In the genomic region with DNA sequence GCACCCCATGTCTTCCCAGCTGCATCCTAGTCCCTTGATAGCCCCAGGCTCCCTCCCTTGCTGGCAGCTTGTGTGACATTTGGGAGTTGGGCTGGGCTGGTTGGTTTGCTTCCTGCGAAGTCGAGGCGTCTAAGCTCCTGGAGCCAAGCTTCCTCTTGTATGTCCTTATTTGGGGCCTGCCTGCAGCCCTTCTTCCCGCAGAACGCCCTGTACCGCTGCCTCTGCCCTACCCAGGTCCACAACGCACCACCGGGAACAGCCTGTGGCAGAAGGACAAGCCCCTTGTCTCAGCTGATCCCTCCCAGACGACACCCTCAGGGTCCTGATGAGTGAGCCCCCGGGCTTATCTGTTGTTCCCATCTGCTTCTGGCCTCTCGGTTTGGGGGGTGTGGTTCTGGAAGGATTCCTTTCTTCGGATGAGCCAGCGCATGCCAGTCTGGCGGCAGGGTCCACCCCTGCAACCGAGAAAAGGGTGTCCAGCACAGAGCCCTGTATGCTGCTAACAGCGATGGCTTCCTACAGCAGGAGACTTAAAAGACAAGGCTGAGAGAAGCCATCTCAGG, we compare ENCODE assay signal across 9 mouse cellular contexts. TPM values are rescaled to one million over a fixed set of nuclear protein-coding genes. Genes with fewer than 3 reads are reported as not detected.
DNase-seq lines count a peak whose midpoint lies in the region; ATAC-seq and TF ChIP-seq lines count a peak whose summit lies in the region.
"Had no signal": no experiment of that assay in that cellular context is flagged by ENCODE, and none has a peak within 500 bp of the region (broad histone marks: within the 10 kb centered on the region; RNA-seq: fewer than 3 reads in every experiment).

No protein-coding gene starts in this region.

- 0 out of 2 replicates have a peak overlapping the region, but pooled peaks have one; percentile 9 for H3K9ac ChIP-seq in hindbrain, postnatal 0 days (replicated peaks; ENCODE audit: low read length)
- peak overlapping the region; percentile 36 for H3K9ac ChIP-seq in lung, embryonic 14.5 days

- no peak overlapping the region for H3K4me2 ChIP-seq in hindbrain, postnatal 0 days (ENCODE audit: low read depth, low read length)
- peak overlapping the region; percentile 51 for H3K4me2 ChIP-seq in lung, embryonic 14.5 days

- no peaks in the 10 kb centered on the region for H3K9me3 ChIP-seq in hindbrain, postnatal 0 days (ENCODE audit: low read length)
- H3K9me3 ChIP-seq in lung, embryonic 14.5 days (ENCODE audit: low read depth, low read length), result no peaks in the 10 kb centered on the region

- H3K27me3 ChIP-seq in cerebellum, adult 2 months (ENCODE audit: control insufficient read depth, insufficient read depth, low read length), result no peaks in the 10 kb centered on the region
- no peaks in the 10 kb centered on the region for H3K27me3 ChIP-seq in hindbrain, postnatal 0 days (ENCODE audit: insufficient read depth, low read length)
- H3K27me3 ChIP-seq in lung, embryonic 14.5 days (ENCODE audit: insufficient read depth, low read length), result no peaks in the 10 kb centered on the region

- H3K4me1 ChIP-seq in cerebellum, adult 2 months (ENCODE audit: control insufficient read depth, insufficient read depth, low read length), result no peaks in the 10 kb centered on the region
- H3K4me1 ChIP-seq in hindbrain, postnatal 0 days (ENCODE audit: insufficient read depth, low read length), result 0 out of 2 replicates have a peak, but pooled peaks cover 8% of the 10 kb centered on the region
- peaks cover 21% of the 10 kb centered on the region for H3K4me1 ChIP-seq in lung, embryonic 14.5 days (ENCODE audit: insufficient read depth)

- DNase-seq in cerebellum, adult 2 months, result no peak
- no peak for DNase-seq in cerebellum, postnatal 25 days
- peak; percentile 62 for DNase-seq in urinary bladder, postnatal 14 days (ENCODE audit: low spot score)
- no peak for DNase-seq in urinary bladder, postnatal 10 days (ENCODE audit: low spot score)
- no peak for DNase-seq in hindbrain, postnatal 0 days (ENCODE audit: low spot score)
- DNase-seq in lung, embryonic 14.5 days, result peak; percentile 77
- DNase-seq in layer of hippocampus, postnatal 10 days (ENCODE audit: low spot score in 2 of 2), result no peak
- no peak for DNase-seq in natural killer cell, adult 2 months (ENCODE audit: low spot score in 2 of 2)

- no peak for TF ChIP-seq POLR2A in cerebellum, adult 2 months (IDR thresholded peaks at IDR 0.05; ENCODE audit: borderline replicate concordance, insufficient read depth, low read length)

- no peaks in the 10 kb centered on the region for H3K36me3 ChIP-seq in hindbrain, postnatal 0 days (ENCODE audit: insufficient read depth, low read length)
- H3K36me3 ChIP-seq in lung, embryonic 14.5 days (ENCODE audit: insufficient read depth), result no peaks in the 10 kb centered on the region

- 12% methylated on average over 16 of the region's 16 CpGs for WGBS in cerebellum, adult 2 months
- 19% methylated on average over 16 of the region's 16 CpGs for WGBS in hindbrain, postnatal 0 days
- 7% methylated on average over 16 of the region's 16 CpGs for WGBS in lung, embryonic 14.5 days

- peak; percentile 43; the same call in 1 of the 2 replicates for ATAC-seq in hindbrain, postnatal 0 days
- ATAC-seq in lung, embryonic 14.5 days (ENCODE audit: insufficient read depth), result peak; percentile 78

- H3K4me3 ChIP-seq in cerebellum, adult 2 months (replicated peaks; ENCODE audit: insufficient read depth, low read depth, low read length), result no peak overlapping the region
- no peak overlapping the region for H3K4me3 ChIP-seq in hindbrain, postnatal 0 days (ENCODE audit: low read length)
- peak overlapping the region; percentile 15; the same call in 1 of the 2 replicates for H3K4me3 ChIP-seq in lung, embryonic 14.5 days (ENCODE audit: low read depth, low read length)

- TF ChIP-seq CTCF in cerebellum, adult 2 months (IDR thresholded peaks at IDR 0.05; ENCODE audit: borderline replicate concordance, insufficient read depth, low read depth, low read length), result no peak
- TF ChIP-seq CTCF in hindbrain, postnatal 0 days (IDR thresholded peaks at IDR 0.05; ENCODE audit: low read depth), result no peak
- no peak for TF ChIP-seq CTCF in lung, embryonic 14.5 days (IDR thresholded peaks at IDR 0.05; ENCODE audit: low read depth)

- H3K27ac ChIP-seq in cerebellum, adult 2 months (ENCODE audit: insufficient read depth, low read length), result peak overlapping the region; percentile 18; the same call in 1 of the 2 replicates
- H3K27ac ChIP-seq in hindbrain, postnatal 0 days, result peak overlapping the region; percentile 66; the same call in 1 of the 2 replicates
- peak overlapping the region; percentile 76 for H3K27ac ChIP-seq in lung, embryonic 14.5 days (ENCODE audit: low read depth)
- H3K27ac ChIP-seq: macrophage had no signal

RNA-seq across cellular contexts. Expression of a gene that starts 14.3 kb away (rescaled TPM):
- polyA plus RNA-seq in cerebellum, adult 2 months (2012; rRNA removed), result 92.3 and 98.4 TPM in 2 replicates
- 64.7 and 70.1 TPM in 2 replicates for total RNA-seq in hindbrain, postnatal 0 days (2014; rRNA removed)
- polyA plus RNA-seq in hindbrain, postnatal 0 days (2015; fragmentation: Nextera tagmentation; extraction: Ambion mirVana), result 57.1 and 59.7 TPM in 2 replicates
- polyA plus RNA-seq in lung, embryonic 14.5 days (2014; fragmentation: Nextera tagmentation; extraction: Ambion mirVana), result 128 and 133 TPM in 2 replicates
- 10 to 100 TPM; 31.0 to 31.6 TPM for total RNA-seq in layer of hippocampus, postnatal 10 days (2021)

Comparison
In these comparisons a context has a peak if more than half of its experiments do, and no peak if none do; other contexts are left out.
1. DNase-seq: peak in urinary bladder, postnatal 14 days (single experiment) and lung, embryonic 14.5 days (single experiment); none in cerebellum, adult 2 months (0 of 2), cerebellum, postnatal 25 days (0 of 2), urinary bladder, postnatal 10 days (single experiment), hindbrain, postnatal 0 days (single experiment), layer of hippocampus, postnatal 10 days (0 of 2) and natural killer cell, adult 2 months (0 of 2).
2. H3K27ac ChIP-seq: peak in every context shown above with its lines; median percentile 76 in lung, embryonic 14.5 days; 66 in hindbrain, postnatal 0 days; 18 in cerebellum, adult 2 months.